Mouse (Mus musculus) urinary bladder, adult 18-20 months (tissue): Measurements from ENCODE around the gene Iyd.

Experiments
- DNase-seq, 2 experiments: peaks; one replicate each; pipeline ENCODE4 v3.0.0; 2022; ENCODE audit warnings: low spot score in 2 of 2, mixed read lengths in 2 of 2

Iyd gene

GRCm38 (mm10) chr10:3549384-3549783 lies 9.3 kb downstream of the Iyd start:
- no peak for DNase-seq

- DNase-seq: no peak
Observed at GRCm38 (mm10) chr10:3555128-3555527, 15.1 kb downstream of the Iyd start.

- no peak for DNase-seq
Observed at GRCm38 (mm10) chr10:3556538-3556937, 16.5 kb downstream of the Iyd start.

GRCm38 (mm10) chr10:3559136-3559535 lies 19.1 kb downstream of the Iyd start:
- no peak for DNase-seq

GRCm38 (mm10) chr10:3562165-3562564 lies 22.1 kb downstream of the Iyd start:
- no peak for DNase-seq

- no peak for DNase-seq
Observed at GRCm38 (mm10) chr10:3565126-3565525, 25.1 kb downstream of the Iyd start.

- DNase-seq: no peak
Observed at GRCm38 (mm10) chr10:3567821-3568220, 27.8 kb downstream of the Iyd start.

- peak in 1 of 2 experiments; percentile 6 for DNase-seq
Observed at GRCm38 (mm10) chr10:3572723-3573649, 32.9 kb downstream of the Iyd start.

GRCm38 (mm10) chr10:3573905-3574500 lies 34.0 kb downstream of the Iyd start:
- DNase-seq: no peak

GRCm38 (mm10) chr10:3590632-3591031 lies 50.6 kb downstream of the Iyd start:
- DNase-seq: no peak

GRCm38 (mm10) chr10:3591790-3592189 lies 51.8 kb downstream of the Iyd start:
- no peak for DNase-seq

- no peak for DNase-seq
Observed at GRCm38 (mm10) chr10:3596697-3597096, 56.7 kb downstream of the Iyd start.

GRCm38 (mm10) chr10:3597760-3598159 lies 57.7 kb downstream of the Iyd start:
- DNase-seq: no peak
